Mouse (Mus musculus) cortical plate, adult 2 months (tissue): ENCODE measurements around the gene Foxq1.

ENCODE experiments used
- CTCF ChIP-seq: fragments of 200-500 bp; IDR thresholded peaks from 2 replicates; pipeline ENCODE4 v1.5.1; 2011; ENCODE audit warnings: mild to moderate bottlenecking, control low read depth, low read length; ENCODE audit not compliant: insufficient read depth; ENCODE audit errors: extremely low read depth
- POLR2A ChIP-seq: fragments of 200-500 bp; IDR thresholded peaks from 2 replicates; pipeline ENCODE4 v1.6.1; 2011; ENCODE audit warnings: mild to moderate bottlenecking, low read length, control low read depth; ENCODE audit not compliant: insufficient read depth; ENCODE audit errors: extremely low read depth

GRCm38 (mm10) chr13:31564394-31564793, 8.5 kb downstream of the Foxq1 start:
- TF ChIP-seq POLR2A (no peak), CTCF (no peak)
